ENCODE assay signal across 17 mouse cellular contexts in the genomic region with DNA sequence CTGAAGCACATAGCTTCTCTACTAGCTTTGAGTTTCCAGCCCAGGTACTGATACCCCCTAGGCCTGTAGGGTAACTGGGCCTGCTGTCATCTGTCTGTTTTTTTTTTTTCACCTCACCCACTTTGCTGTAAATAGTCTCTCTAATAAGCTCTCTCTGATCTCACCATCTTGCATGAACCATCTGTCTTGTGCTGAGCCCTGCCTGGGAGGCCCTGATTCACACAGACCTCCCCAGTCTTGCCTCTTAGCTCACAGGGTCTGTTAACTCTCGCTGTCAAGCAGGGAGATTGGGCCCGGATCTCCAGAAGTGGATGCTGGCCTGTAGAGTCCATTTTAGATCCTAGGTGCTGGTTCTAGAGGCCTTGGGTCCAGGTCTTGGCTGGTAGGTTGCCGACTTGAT. TPM values are rescaled to one million over a fixed set of nuclear protein-coding genes. Genes with fewer than 3 reads are reported as not detected.
A peak's percentile ranks its signal among the peaks of the same experiment; 100 is the strongest.
DNase-seq lines count a peak whose midpoint lies in the region; ATAC-seq and TF ChIP-seq lines count a peak whose summit lies in the region.
"Had no signal": no experiment of that assay in that cellular context is flagged by ENCODE, and none has a peak within 500 bp of the region (broad histone marks: within the 10 kb centered on the region; RNA-seq: fewer than 3 reads in every experiment).

No protein-coding gene starts in this region.

- WGBS in forebrain, embryonic 10.5 days = 67% methylated on average over 3 of the region's 3 CpGs
- 54% methylated on average over 3 of the region's 3 CpGs for WGBS in forebrain, postnatal 0 days
- 41% methylated on average over 3 of the region's 3 CpGs for WGBS in stomach, embryonic 16.5 days

- no peak for ATAC-seq in forebrain, postnatal 0 days
- no peak for ATAC-seq in stomach, embryonic 16.5 days (ENCODE audit: insufficient read depth, low FRiP score)
- ATAC-seq: activated CD4-positive, CD25-positive, alpha-beta regulatory T cell, adult 4 months had no signal

- no peak overlapping the region for H3K4me2 ChIP-seq in forebrain, postnatal 0 days (ENCODE audit: low read depth)
- no peak overlapping the region for H3K4me2 ChIP-seq in stomach, embryonic 16.5 days (ENCODE audit: low read depth, low read length)
- H3K4me2 ChIP-seq: heart, embryonic 13.5 days; liver, embryonic 11.5 days; neural tube, embryonic 13.5 days had no signal

- no peak overlapping the region for H3K4me3 ChIP-seq in forebrain, embryonic 10.5 days
- no peak overlapping the region for H3K4me3 ChIP-seq in forebrain, postnatal 0 days (ENCODE audit: low read depth, low read length)
- no peak overlapping the region for H3K4me3 ChIP-seq in stomach, embryonic 16.5 days (replicated peaks; ENCODE audit: low read length)
- H3K4me3 ChIP-seq: heart, embryonic 13.5 days; neural tube, embryonic 13.5 days had no signal

- peaks cover 94% of the 10 kb centered on the region for H3K4me1 ChIP-seq in forebrain, embryonic 10.5 days
- no peaks in the 10 kb centered on the region; the same call in 1 of the 2 replicates for H3K4me1 ChIP-seq in forebrain, postnatal 0 days (ENCODE audit: insufficient read depth)
- H3K4me1 ChIP-seq in stomach, embryonic 16.5 days (ENCODE audit: control insufficient read depth, insufficient read depth, low read length) = peaks cover 54% of the 10 kb centered on the region

- no peaks in the 10 kb centered on the region for H3K9me3 ChIP-seq in forebrain, embryonic 10.5 days
- no peaks in the 10 kb centered on the region for H3K9me3 ChIP-seq in forebrain, postnatal 0 days (ENCODE audit: low read length)
- no peaks in the 10 kb centered on the region for H3K9me3 ChIP-seq in stomach, embryonic 16.5 days (replicated peaks; ENCODE audit: control insufficient read depth, low read length)
- H3K9me3 ChIP-seq: heart, embryonic 13.5 days; neural tube, embryonic 13.5 days had no signal

- no peak for DNase-seq in forebrain, embryonic 10.5 days (ENCODE audit: extremely low spot score, low spot score)
- DNase-seq in forebrain, postnatal 0 days = no peak
- DNase-seq in right cerebral cortex, adult 2 months (ENCODE audit: low spot score in 2 of 2) = peak; percentile 29 to 37
- DNase-seq in right cerebral cortex, postnatal 36 days (ENCODE audit: low spot score in 2 of 2) = no peak
- peak; percentile 44 to 56 for DNase-seq in layer of hippocampus, adult 8-10 months (ENCODE audit: low spot score in 2 of 2)
- DNase-seq in testis, postnatal 14 days (ENCODE audit: low spot score) = no peak
- no peak for DNase-seq in frontal cortex, postnatal 14 days (ENCODE audit: low spot score in 2 of 2)
- DNase-seq: adrenal gland, postnatal 36 days; kidney, postnatal 25 days had no signal

- peaks cover 86% of the 10 kb centered on the region for H3K27me3 ChIP-seq in forebrain, embryonic 10.5 days (ENCODE audit: poor library complexity, severe bottlenecking)
- 0 out of 2 replicates have a peak, but pooled peaks cover 5% of the 10 kb centered on the region for H3K27me3 ChIP-seq in forebrain, postnatal 0 days (ENCODE audit: insufficient read depth, low read length)
- H3K27me3 ChIP-seq in stomach, embryonic 16.5 days (ENCODE audit: control insufficient read depth, insufficient read depth, low read length) = 0 out of 2 replicates have a peak, but pooled peaks cover 2% of the 10 kb centered on the region
- H3K27me3 ChIP-seq: CH12.LX had no signal

- no peak overlapping the region for H3K9ac ChIP-seq in forebrain, postnatal 0 days
- H3K9ac ChIP-seq in stomach, embryonic 16.5 days (ENCODE audit: low read length) = peak overlapping the region; percentile 28; the same call in 1 of the 2 replicates
- H3K9ac ChIP-seq: heart, embryonic 13.5 days; neural tube, embryonic 13.5 days had no signal

- H3K36me3 ChIP-seq in forebrain, embryonic 10.5 days (replicated peaks) = no peaks in the 10 kb centered on the region
- H3K36me3 ChIP-seq in forebrain, postnatal 0 days (ENCODE audit: insufficient read depth) = no peaks in the 10 kb centered on the region
- no peaks in the 10 kb centered on the region for H3K36me3 ChIP-seq in stomach, embryonic 16.5 days (ENCODE audit: control insufficient read depth, insufficient read depth, low read length)
- H3K36me3 ChIP-seq: heart, embryonic 13.5 days; neural tube, embryonic 13.5 days had no signal

- peak overlapping the region; percentile 81 for H3K27ac ChIP-seq in forebrain, embryonic 10.5 days
- H3K27ac ChIP-seq in forebrain, postnatal 0 days (ENCODE audit: low read depth, low read length) = no peak overlapping the region
- H3K27ac ChIP-seq in stomach, embryonic 16.5 days (ENCODE audit: low read length) = peak overlapping the region; percentile 21; the same call in 1 of the 2 replicates
- H3K27ac ChIP-seq: heart, embryonic 13.5 days; neural tube, embryonic 13.5 days had no signal

- TF ChIP-seq CTCF in forebrain, postnatal 0 days (IDR thresholded peaks at IDR 0.05; ENCODE audit: low read depth) = no peak

RNA-seq across cellular contexts. Expression of a gene that starts 9.3 kb away (rescaled TPM):
- 200 and 274 TPM in 2 replicates for polyA plus RNA-seq in forebrain, embryonic 10.5 days (2016; fragmentation: Nextera tagmentation; extraction: Ambion mirVana)
- total RNA-seq in forebrain, postnatal 0 days (2014; rRNA removed) = 16.5 and 35.8 TPM in 2 replicates
- polyA plus RNA-seq in forebrain, postnatal 0 days (2015; fragmentation: Nextera tagmentation; extraction: Ambion mirVana) = 12.6 and 18.8 TPM in 2 replicates
- 10 to 100 TPM in 1 of 4 experiments, 1 to 10 TPM in 3; 6.6 to 10.6 (median 7.2) TPM for total RNA-seq in layer of hippocampus, adult 8-10 months (2022)
- polyA plus RNA-seq in stomach, embryonic 16.5 days (2015; fragmentation: Nextera tagmentation; extraction: Ambion mirVana) = 449 and 542 TPM in 2 replicates
- total RNA-seq: CH12.LX; hematopoietic stem cell, adult 5-6 weeks; megakaryocyte, adult 5-6 weeks had no signal
- polyA plus RNA-seq: activated CD4-positive, CD25-positive, alpha-beta regulatory T cell, adult 4 months had no signal

Comparison
In these comparisons a context has a peak if more than half of its experiments do, and no peak if none do; other contexts are left out.
1. DNase-seq: peak in right cerebral cortex, adult 2 months (2 of 2) and layer of hippocampus, adult 8-10 months (2 of 2); none in forebrain, embryonic 10.5 days (single experiment), forebrain, postnatal 0 days (single experiment), right cerebral cortex, postnatal 36 days (0 of 2), testis, postnatal 14 days (single experiment) and frontal cortex, postnatal 14 days (0 of 2).
2. RNA of a gene that starts 9.3 kb away (polyA plus RNA-seq): 449 to 542 TPM in stomach, embryonic 16.5 days and 200 to 274 TPM in forebrain, embryonic 10.5 days; 12.6 to 18.8 TPM in forebrain, postnatal 0 days; every median in the first group is over 10 times any median in the second.